9 mouse cellular contexts compared by ENCODE assay signal in genomic region chr1:155232385-155232784, GRCm38 (mm10). TPM values are rescaled to one million over a fixed set of nuclear protein-coding genes. Genes with fewer than 3 reads are reported as not detected.
DNase-seq lines count a peak whose midpoint lies in the region; ATAC-seq lines count a peak whose summit lies in the region.
"Had no signal": no experiment of that assay in that cellular context is flagged by ENCODE, and none has a peak within 500 bp of the region (broad histone marks: within the 10 kb centered on the region; RNA-seq: fewer than 3 reads in every experiment).

No protein-coding gene starts in this region.

- peak overlapping the region; percentile 91 for H3K27ac ChIP-seq in lung, embryonic 15.5 days
- H3K27ac ChIP-seq in stomach, embryonic 16.5 days (ENCODE audit: low read length), result peak overlapping the region; percentile 66; the same call in 1 of the 2 replicates
- H3K27ac ChIP-seq: liver, embryonic 15.5 days had no signal

- DNase-seq in adrenal gland, adult (ENCODE audit: inconsistent age in 2 of 2, low spot score in 1 of 2), result peak; percentile 23 to 40
- no peak for DNase-seq in adrenal gland, adult 2 months
- no peak for DNase-seq in lung, postnatal 36 days
- peak; percentile 63 to 69 for DNase-seq in kidney, postnatal 36 days
- DNase-seq in frontal cortex, postnatal 14 days (ENCODE audit: low spot score in 2 of 2), result no peak
- no peak for DNase-seq in Muller cell, postnatal 12 days (ENCODE audit: inconsistent ontology term)

- H3K36me3 ChIP-seq in lung, embryonic 15.5 days, result no peaks in the 10 kb centered on the region
- no peaks in the 10 kb centered on the region for H3K36me3 ChIP-seq in stomach, embryonic 16.5 days (ENCODE audit: control insufficient read depth, insufficient read depth, low read length)
- H3K36me3 ChIP-seq: liver, embryonic 15.5 days had no signal

- no peak for ATAC-seq in lung, embryonic 15.5 days (ENCODE audit: borderline replicate concordance, extremely low read depth, low FRiP score, low TSS enrichment)
- peak; percentile 19; the same call in 1 of the 2 replicates for ATAC-seq in stomach, embryonic 16.5 days (ENCODE audit: insufficient read depth, low FRiP score)

- 64% methylated on average over 12 of the region's 12 CpGs for WGBS in lung, embryonic 15.5 days
- WGBS in stomach, embryonic 16.5 days, result 58% methylated on average over 12 of the region's 12 CpGs

- H3K9me3 ChIP-seq in lung, embryonic 15.5 days, result no peaks in the 10 kb centered on the region
- no peaks in the 10 kb centered on the region for H3K9me3 ChIP-seq in stomach, embryonic 16.5 days (replicated peaks; ENCODE audit: control insufficient read depth, low read length)
- H3K9me3 ChIP-seq: liver, embryonic 15.5 days had no signal

- H3K9ac ChIP-seq in lung, embryonic 15.5 days, result no peak overlapping the region
- peak overlapping the region; percentile 29; the same call in 1 of the 2 replicates for H3K9ac ChIP-seq in stomach, embryonic 16.5 days (ENCODE audit: low read length)
- H3K9ac ChIP-seq: liver, embryonic 15.5 days had no signal

- peaks cover 55% of the 10 kb centered on the region for H3K4me1 ChIP-seq in lung, embryonic 15.5 days
- H3K4me1 ChIP-seq in stomach, embryonic 16.5 days (ENCODE audit: control insufficient read depth, insufficient read depth, low read length), result peaks cover 51% of the 10 kb centered on the region
- H3K4me1 ChIP-seq: liver, embryonic 15.5 days had no signal

- no peaks in the 10 kb centered on the region for H3K27me3 ChIP-seq in lung, embryonic 15.5 days
- H3K27me3 ChIP-seq in stomach, embryonic 16.5 days (ENCODE audit: control insufficient read depth, insufficient read depth, low read length), result no peaks in the 10 kb centered on the region

- no peak overlapping the region for H3K4me3 ChIP-seq in lung, embryonic 15.5 days
- H3K4me3 ChIP-seq in stomach, embryonic 16.5 days (replicated peaks; ENCODE audit: low read length), result no peak overlapping the region
- H3K4me3 ChIP-seq: liver, embryonic 15.5 days had no signal

- no peak overlapping the region for H3K4me2 ChIP-seq in lung, embryonic 15.5 days
- no peak overlapping the region for H3K4me2 ChIP-seq in stomach, embryonic 16.5 days (ENCODE audit: low read depth, low read length)
- H3K4me2 ChIP-seq: liver, embryonic 15.5 days had no signal

RNA-seq across cellular contexts. Expression of gene BC034090, which starts 11.9 kb away (rescaled TPM):
- 10 to 100 TPM; 29.6 to 33.5 TPM for total RNA-seq in adrenal gland, adult 2 months (2021)
- 30.6 and 32.7 TPM in 2 replicates for polyA plus RNA-seq in adrenal gland, adult 2 months (2012; rRNA removed)
- 4.0 and 4.2 TPM in 2 replicates for polyA plus RNA-seq in lung, embryonic 15.5 days (2015; fragmentation: Nextera tagmentation; extraction: Ambion mirVana)
- 2.5 and 3.3 TPM in 2 replicates for polyA plus RNA-seq in stomach, embryonic 16.5 days (2015; fragmentation: Nextera tagmentation; extraction: Ambion mirVana)

Comparison
In these comparisons a context has a peak if more than half of its experiments do, and no peak if none do; other contexts are left out.
1. DNase-seq: peak in adrenal gland, adult (2 of 2) and kidney, postnatal 36 days (2 of 2); none in adrenal gland, adult 2 months (single experiment), lung, postnatal 36 days (single experiment), frontal cortex, postnatal 14 days (0 of 2) and Muller cell, postnatal 12 days (single experiment).